Mouse (Mus musculus) midbrain, postnatal 0 days (tissue): ENCODE data around the gene Lama4. TPM values are rescaled to one million over a fixed set of nuclear protein-coding genes. Genes with fewer than 3 reads are reported as not detected.

Source experiments
- ATAC-seq: fragments of 200-750 bp; cut with Nextera tagmentation; 2 replicates; pipeline ENCODE4 v1.8.0; 2017; ENCODE audit warnings: moderate number of reproducible peaks, mild to moderate bottlenecking, moderate TSS enrichment, moderate library complexity; ENCODE audit not compliant: low FRiP score
- DNase-seq: peaks from one replicate; pipeline ENCODE4 v3.0.0-alpha.2; 2015; ENCODE audit warnings: low spot score
- H3K27ac ChIP-seq: fragments of 300-500 bp; sonication (generic); 2 replicates; pipeline ENCODE4 v1.5.1; 2014; ENCODE audit warnings: low read depth, mild to moderate bottlenecking, low read length, mixed read lengths
- H3K27me3 ChIP-seq: fragments of 300-500 bp; sonication (generic); 2 replicates; pipeline ENCODE4 v1.6.1; 2014; ENCODE audit warnings: low read length, control low read depth, mixed read lengths; ENCODE audit not compliant: insufficient read depth
- H3K36me3 ChIP-seq: fragments of 300-500 bp; sonication (generic); 2 replicates; pipeline ENCODE4 v1.6.1; 2014; ENCODE audit warnings: low read length, control low read depth, mixed read lengths; ENCODE audit not compliant: insufficient read depth
- H3K4me1 ChIP-seq: fragments of 300-500 bp; sonication (generic); 2 replicates; pipeline ENCODE4 v1.6.1; 2014; ENCODE audit warnings: mild to moderate bottlenecking, control low read depth, antibody characterized with exemption, low read length, mixed read lengths; ENCODE audit not compliant: insufficient read depth
- H3K4me2 ChIP-seq: fragments of 300-500 bp; sonication (generic); 2 replicates; pipeline ENCODE4 v1.6.1; 2014; ENCODE audit warnings: low read depth, mild to moderate bottlenecking, low read length, mixed read lengths; ENCODE audit not compliant: poor library complexity, severe bottlenecking
- H3K4me3 ChIP-seq: fragments of 300-500 bp; sonication (generic); 2 replicates; pipeline ENCODE4 v1.5.1; 2014; ENCODE audit warnings: low read depth, mild to moderate bottlenecking, low read length, moderate library complexity
- H3K9ac ChIP-seq: fragments of 300-500 bp; sonication (generic); replicated peaks from 2 replicates; pipeline ENCODE4 v1.6.1; 2014; ENCODE audit warnings: mild to moderate bottlenecking, low read length, moderate library complexity, mixed read lengths; ENCODE audit not compliant: poor library complexity, severe bottlenecking
- H3K9me3 ChIP-seq: fragments of 300-500 bp; sonication (generic); 2 replicates; pipeline ENCODE4 v1.6.1; 2016; ENCODE audit warnings: low read length, control low read depth
- CTCF ChIP-seq: IDR thresholded peaks from 2 replicates; pipeline ENCODE4 v1.5.1; 2016; ENCODE audit warnings: antibody characterized with exemption, mild to moderate bottlenecking
- WGBS: fragments of 180-500 bp; shearing (Covaris S2); extraction: QIAGEN DNeasy Blood & Tissue Kit; methylation state at CpG from one replicate; pipeline ENCODE4 v1.1.7; 2014; 5-methylcytosine and 5-hydroxymethylcytosine counted together
- polyA plus RNA-seq: library from polyadenylated mRNA; unstranded; fragments of >200 nt; fragmentation: Nextera tagmentation; extraction: Ambion mirVana; gene quantifications from 2 replicates; pipeline ENCODE4 v1.2.1, GENCODE M21; 2015
- total RNA-seq: library from RNA; depleted of rRNA; stranded (reverse); fragments of >200 nt; gene quantifications from 2 replicates; pipeline ENCODE4 v1.2.3, GENCODE M21; 2014

Lama4 gene
- total and polyA plus RNA-seq, 2 experiments from 2014 or later: 12.6 to 20.2 TPM

DNA sequence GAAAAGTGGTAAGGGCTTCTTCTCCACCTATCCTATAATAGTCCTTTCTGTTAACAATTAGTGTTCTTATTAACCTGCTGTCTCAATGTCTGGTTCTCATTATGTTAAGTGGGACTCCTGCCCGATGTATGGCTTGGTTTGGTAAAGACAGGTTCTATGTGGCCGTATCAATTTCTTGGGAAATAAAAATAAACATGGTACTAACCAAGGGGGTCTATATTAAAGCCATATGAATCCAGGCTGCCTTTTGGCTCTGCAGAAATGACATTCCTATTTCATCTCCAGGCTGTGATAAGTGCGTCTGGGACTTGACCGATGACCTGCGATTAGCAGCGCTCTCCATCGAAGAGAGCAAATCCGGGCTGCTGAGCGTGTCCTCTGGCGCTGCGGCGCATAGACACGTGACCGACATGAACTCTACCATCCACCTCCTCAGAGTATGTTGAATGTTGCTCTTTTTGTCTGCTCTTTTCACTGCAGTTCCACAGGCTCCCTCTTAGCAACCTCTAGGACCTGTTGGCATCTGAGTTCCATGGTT, 64.9 kb downstream of the Lama4 start:
- no peaks in the 10 kb centered on the region for H3K27me3 ChIP-seq
- H3K4me1 ChIP-seq: peaks cover 12% of the 10 kb centered on the region; the same call in 1 of the 2 replicates
- no peak overlapping the region for H3K27ac ChIP-seq
- H3K4me2 ChIP-seq: no peak overlapping the region
- H3K4me3 ChIP-seq: no peak overlapping the region
- H3K36me3 ChIP-seq: no peaks in the 10 kb centered on the region
- DNase-seq: no peak
- WGBS: 87% methylated on average over 14 of the region's 14 CpGs
- no peak overlapping the region for H3K9ac ChIP-seq
- H3K9me3 ChIP-seq: no peaks in the 10 kb centered on the region
- no peak for ATAC-seq
- TF ChIP-seq CTCF: no peak

DNA sequence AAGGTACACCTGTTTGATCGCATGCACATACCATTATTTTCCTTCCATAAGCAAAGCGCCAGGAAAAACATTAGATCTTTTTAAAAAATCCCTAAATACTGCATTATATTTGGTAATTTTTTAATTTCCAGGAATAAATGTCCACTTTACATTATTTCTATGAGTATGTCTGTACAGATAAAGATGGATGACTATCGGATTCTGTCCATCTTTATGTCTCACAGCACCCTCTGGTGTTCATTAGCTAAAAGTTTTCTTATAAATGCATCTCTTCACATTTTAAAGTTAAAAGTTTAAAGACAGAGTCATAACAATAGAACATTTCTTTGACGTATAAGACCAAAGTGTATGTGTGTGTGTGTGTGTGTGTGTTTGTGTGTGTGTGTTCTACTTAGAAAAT, 74.2 kb downstream of the Lama4 start:
- Histone ChIP-seq H3K9me3 (no peaks in the 10 kb centered on the region), H3K27ac (no peak overlapping the region), H3K27me3 (no peaks in the 10 kb centered on the region), H3K36me3 (no peaks in the 10 kb centered on the region), H3K4me1 (no peaks in the 10 kb centered on the region), H3K9ac (no peak overlapping the region), H3K4me2 (no peak overlapping the region), H3K4me3 (no peak overlapping the region)
- ATAC-seq (no peak), DNase-seq (peak; percentile 84)
- WGBS: 49% methylated on average over 4 of the region's 4 CpGs
- TF ChIP-seq CTCF: peak; percentile 81

DNA sequence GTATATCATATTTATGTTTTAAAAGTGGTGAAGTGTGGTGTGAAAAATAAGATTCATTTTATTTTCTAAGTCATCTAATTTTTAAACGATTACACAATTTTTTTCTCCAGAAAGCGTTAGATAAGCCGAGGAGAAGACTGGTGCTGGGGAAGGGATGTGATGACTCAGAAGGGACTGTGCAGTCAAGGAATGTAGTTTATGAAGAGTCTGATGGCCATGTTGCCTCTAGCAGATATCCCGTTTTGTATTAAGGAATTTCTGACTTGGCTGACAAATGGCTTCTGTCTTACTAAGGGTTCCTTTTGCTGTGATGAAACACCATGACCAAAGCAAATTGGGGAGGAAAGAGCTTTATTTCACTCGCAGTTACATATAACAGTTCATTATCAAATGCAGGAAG, 74.7 kb downstream of the Lama4 start:
- Histone ChIP-seq H3K4me3 (no peak overlapping the region), H3K36me3 (no peaks in the 10 kb centered on the region), H3K9me3 (no peaks in the 10 kb centered on the region), H3K4me2 (no peak overlapping the region), H3K27me3 (no peaks in the 10 kb centered on the region), H3K9ac (no peak overlapping the region), H3K4me1 (no peaks in the 10 kb centered on the region), H3K27ac (no peak overlapping the region)
- no peak for TF ChIP-seq CTCF
- DNase-seq: no peak
- WGBS: 78% methylated on average over 5 of the region's 5 CpGs
- no peak for ATAC-seq

DNA sequence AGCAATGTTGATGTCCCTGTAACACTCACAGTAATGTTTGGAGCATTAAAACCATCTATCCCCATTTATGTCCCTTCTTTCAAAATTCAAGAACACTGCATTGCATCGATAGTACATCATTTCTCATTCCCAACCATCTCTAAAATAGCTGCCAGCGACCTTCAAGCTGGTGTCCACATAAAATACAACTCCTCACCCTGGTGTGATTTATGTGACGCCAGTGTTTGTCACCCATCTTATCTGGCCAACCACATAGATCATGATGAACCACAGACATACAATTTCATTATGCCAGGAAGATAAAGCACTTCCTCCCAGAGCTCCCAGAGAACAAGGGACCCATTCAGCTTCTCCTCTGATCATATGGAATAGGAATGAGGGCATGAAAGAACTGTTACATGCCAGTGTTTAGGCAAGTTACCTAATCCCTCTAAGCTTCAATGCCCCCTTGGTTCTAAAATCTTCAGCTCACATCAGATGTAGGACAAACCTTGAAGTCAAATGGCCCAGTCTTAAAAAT, 79.2 kb downstream of the Lama4 start:
- Histone ChIP-seq H3K9me3 (no peaks in the 10 kb centered on the region), H3K9ac (no peak overlapping the region), H3K4me1 (no peaks in the 10 kb centered on the region), H3K27me3 (no peaks in the 10 kb centered on the region), H3K27ac (no peak overlapping the region), H3K36me3 (no peaks in the 10 kb centered on the region), H3K4me2 (no peak overlapping the region), H3K4me3 (no peak overlapping the region)
- TF ChIP-seq CTCF: no peak
- ATAC-seq (no peak), DNase-seq (no peak)
- 71% methylated on average over 3 of the region's 3 CpGs for WGBS

DNA sequence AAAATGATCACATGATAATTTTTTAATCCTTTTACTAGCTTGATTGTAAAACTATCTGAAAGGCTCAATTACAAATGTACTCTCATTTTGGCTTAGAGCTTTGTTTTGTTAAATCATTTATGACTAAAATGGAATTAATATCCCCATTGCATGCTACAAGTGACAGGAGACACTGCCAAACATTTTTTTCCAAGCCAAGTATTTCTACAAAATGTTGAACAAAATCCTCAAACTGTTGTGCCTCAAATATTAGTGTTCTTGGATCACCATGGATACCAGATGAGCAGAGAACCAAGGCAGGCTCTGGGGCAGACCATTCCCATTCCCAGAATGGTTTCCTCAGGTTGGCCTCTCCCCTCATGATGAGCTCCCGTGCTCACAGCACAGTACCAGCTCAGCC, 79.8 kb downstream of the Lama4 start:
- H3K4me3 ChIP-seq: no peak overlapping the region
- H3K9ac ChIP-seq: no peak overlapping the region
- H3K27me3 ChIP-seq: no peaks in the 10 kb centered on the region
- H3K4me1 ChIP-seq: no peaks in the 10 kb centered on the region
- WGBS: 88% methylated on average over 1 of the region's 1 CpGs
- H3K4me2 ChIP-seq: no peak overlapping the region
- no peaks in the 10 kb centered on the region for H3K36me3 ChIP-seq
- DNase-seq (no peak), ATAC-seq (no peak)
- H3K27ac ChIP-seq: no peak overlapping the region
- no peak for TF ChIP-seq CTCF
- H3K9me3 ChIP-seq: no peaks in the 10 kb centered on the region

- no peak for DNase-seq
These were observed 82.5 kb downstream of the Lama4 start for GRCm38 (mm10) chr10:39047775-39048174.

More at GRCm38 (mm10) chr10:39047775-39048174, 82.5 kb downstream of the Lama4 start:
- Histone ChIP-seq H3K4me2 (no peak overlapping the region), H3K4me3 (no peak overlapping the region), H3K9ac (no peak overlapping the region), H3K36me3 (no peaks in the 10 kb centered on the region), H3K4me1 (no peaks in the 10 kb centered on the region), H3K27ac (no peak overlapping the region), H3K27me3 (no peaks in the 10 kb centered on the region), H3K9me3 (no peaks in the 10 kb centered on the region)
- TF ChIP-seq CTCF: no peak
- no peak for ATAC-seq
- 38% methylated on average over 10 of the region's 10 CpGs for WGBS
